Mouse (Mus musculus) cortical plate, adult 2 months (tissue): ENCODE data around the gene Taldo1.

ENCODE experiments used
- CTCF ChIP-seq: fragments of 200-500 bp; IDR thresholded peaks from 2 replicates; pipeline ENCODE4 v1.5.1; 2011; ENCODE audit warnings: mild to moderate bottlenecking, control low read depth, low read length; ENCODE audit not compliant: insufficient read depth; ENCODE audit errors: extremely low read depth
- POLR2A ChIP-seq: fragments of 200-500 bp; IDR thresholded peaks from 2 replicates; pipeline ENCODE4 v1.6.1; 2011; ENCODE audit warnings: mild to moderate bottlenecking, low read length, control low read depth; ENCODE audit not compliant: insufficient read depth; ENCODE audit errors: extremely low read depth

DNA sequence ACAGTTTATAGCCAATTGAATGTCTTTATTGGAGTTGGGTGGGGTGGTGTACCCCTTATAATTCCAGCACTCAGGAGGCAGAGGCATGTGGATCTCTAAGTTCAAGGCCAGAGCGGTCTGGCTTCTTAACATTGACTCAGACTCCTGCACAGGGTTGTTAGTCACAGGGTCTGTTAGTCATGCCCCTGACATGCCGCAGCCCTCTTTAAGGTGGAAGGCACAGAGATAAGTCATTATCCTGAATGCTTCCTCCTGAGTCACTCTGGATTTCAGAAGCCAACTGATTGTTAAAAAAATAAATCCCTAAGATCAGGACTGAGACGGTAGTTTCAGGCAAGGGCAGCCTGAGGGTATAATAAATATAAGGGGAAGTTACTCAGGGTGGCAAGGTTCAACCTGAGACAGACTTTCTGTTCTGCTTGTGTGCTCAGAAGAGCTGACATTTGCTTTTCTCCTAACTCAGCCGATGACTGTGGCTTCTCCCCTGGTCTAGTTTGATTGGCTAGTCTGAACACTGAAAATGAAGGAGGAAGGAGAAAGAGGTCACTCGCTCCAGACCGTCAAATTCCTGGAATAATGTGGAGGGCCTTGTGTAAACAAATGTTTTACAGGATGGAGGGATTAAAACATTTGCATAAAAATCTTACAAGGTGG is 19.9 kb upstream of the Taldo1 start:
- TF ChIP-seq POLR2A (no peak), CTCF (no peak)
